Mouse (Mus musculus) activated CD4-positive, CD25-positive, alpha-beta regulatory T cell, adult 4 months (primary cell): ENCODE measurements around the gene Epb41. TPM values are rescaled to one million over a fixed set of nuclear protein-coding genes. Genes with fewer than 3 reads are reported as not detected.

Experiments
- ATAC-seq: one replicate; pipeline ENCODE4 v1.8.0; 2017
- polyA plus RNA-seq, 2 experiments: library from polyadenylated mRNA; unstranded; fragments of 100-300 nt; shearing (Covaris generic); gene quantifications; one replicate each; pipeline ENCODE4 v1.2.1; 2017

Epb41 gene
- polyA plus RNA-seq, 2 experiments from 2014 or later = 26.9 to 27.1 TPM

DNA sequence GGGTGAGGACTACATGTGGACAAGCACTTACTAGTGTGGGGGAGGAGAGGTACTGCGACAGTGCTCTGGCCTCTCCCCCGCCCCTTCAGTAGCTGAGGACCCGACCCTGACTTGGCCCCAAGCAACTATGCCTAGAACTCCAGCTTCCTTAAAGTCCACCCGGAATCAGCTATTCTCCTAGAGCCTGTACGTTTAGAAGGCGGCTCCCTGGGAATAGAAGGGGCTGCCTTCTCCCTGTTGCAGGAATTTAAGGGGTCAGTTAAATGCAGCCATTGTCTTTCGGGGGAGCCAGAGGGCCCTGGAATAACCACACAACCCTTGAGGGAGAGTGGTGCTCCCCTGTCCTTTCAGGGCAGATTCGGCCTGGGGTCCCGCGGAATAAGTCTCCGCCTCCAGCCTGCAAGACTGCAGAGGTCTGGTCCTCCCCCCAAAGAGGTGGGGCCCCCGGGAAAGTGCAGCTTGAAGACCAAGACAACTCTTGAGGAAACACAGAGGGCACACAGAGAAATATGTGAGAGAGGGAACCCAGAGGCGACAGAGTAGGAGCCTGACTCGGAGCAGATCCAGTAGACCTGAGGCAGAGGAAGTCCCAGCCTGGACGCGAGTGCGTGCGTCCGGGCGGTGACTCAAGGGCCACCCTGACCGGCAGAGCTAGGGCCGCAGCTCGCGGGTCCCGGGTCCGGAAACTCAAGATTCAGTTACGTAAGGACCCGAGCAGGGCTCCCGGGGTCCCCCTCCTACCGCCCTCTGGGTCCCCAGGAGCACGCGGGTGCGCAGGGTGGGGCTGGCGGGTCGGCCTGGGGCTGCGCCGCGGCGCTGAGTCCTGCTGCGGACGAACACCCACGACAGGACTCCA is 816 bp downstream of the Epb41 start, which contains the start of gene Gm10300:
Gene Gm10300 (plus strand): TSS at position 621 of the 856 bp plus-strand sequence.
- ATAC-seq = peak; percentile 8

DNA sequence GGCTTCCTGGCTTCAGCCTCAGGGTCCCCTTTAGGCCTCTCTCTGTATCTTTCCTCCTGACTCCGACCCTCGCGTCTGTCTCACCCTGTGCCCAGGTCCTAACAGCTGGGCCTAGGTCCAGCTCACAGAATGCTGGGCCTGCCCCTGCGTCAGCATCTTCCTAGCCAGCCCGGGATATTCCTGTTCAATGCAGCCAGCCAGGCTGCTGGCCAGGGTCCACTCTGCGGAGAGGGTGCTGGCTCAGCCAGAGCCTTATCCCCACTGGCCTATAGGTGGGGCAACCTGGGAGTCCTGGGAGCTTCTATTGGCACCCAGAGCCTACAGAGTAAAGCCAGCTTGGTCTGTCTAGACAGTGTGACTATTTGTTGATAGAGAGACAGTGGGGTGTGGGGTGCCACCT is 2.2 kb downstream of the Epb41 start:
- no peak for ATAC-seq

- ATAC-seq = no peak
These were observed 3.0 kb downstream of the Epb41 start for GRCm38 (mm10) chr4:132072156-132072555.

- ATAC-seq = no peak
These were observed 3.4 kb downstream of the Epb41 start for GRCm38 (mm10) chr4:132071674-132072073.

DNA sequence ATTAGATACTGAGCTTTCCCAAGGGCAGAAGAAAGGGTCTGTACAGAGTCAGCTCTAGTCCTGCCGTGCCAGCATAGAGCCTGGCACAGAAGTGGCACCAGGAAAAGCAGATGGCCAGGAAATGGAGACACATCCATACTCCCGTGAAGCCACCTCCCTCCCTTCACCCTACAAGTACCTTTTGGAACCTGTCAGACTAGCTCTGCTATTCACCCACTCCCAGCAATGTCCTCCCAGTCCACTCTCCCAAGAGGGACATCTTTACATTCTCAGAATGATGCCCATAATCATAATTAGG is 7.2 kb downstream of the Epb41 start:
- ATAC-seq = no peak

GRCm38 (mm10) chr4:132067112-132067937 is 7.8 kb downstream of the Epb41 start:
- ATAC-seq = no peak

- ATAC-seq = no peak
These were observed 8.9 kb downstream of the Epb41 start for GRCm38 (mm10) chr4:132066101-132066773.

- ATAC-seq = no peak
These were observed 9.5 kb downstream of the Epb41 start for GRCm38 (mm10) chr4:132065578-132065977.

GRCm38 (mm10) chr4:132064550-132064949 is 10.6 kb downstream of the Epb41 start:
- ATAC-seq = no peak

GRCm38 (mm10) chr4:132062934-132063884 is 11.9 kb downstream of the Epb41 start:
- no peak for ATAC-seq

DNA sequence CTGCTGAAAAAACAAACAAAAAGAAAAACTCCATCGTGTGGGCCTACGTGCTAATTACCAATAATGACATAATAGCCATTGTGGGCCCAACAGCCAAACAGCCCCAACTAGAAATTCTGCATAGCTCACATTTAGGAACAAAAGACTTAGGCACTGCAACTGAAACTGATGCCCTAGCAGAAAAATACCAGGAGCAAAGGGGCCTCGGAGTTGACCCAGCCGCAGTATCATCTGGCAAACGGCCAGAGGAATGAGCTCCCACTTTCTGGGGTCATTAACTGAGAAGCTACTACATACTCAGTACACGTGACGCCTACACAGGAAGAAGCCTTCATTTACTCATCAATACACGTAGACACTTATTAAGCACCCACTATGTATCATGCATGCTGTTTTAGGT is 12.8 kb downstream of the Epb41 start:
- no peak for ATAC-seq

DNA sequence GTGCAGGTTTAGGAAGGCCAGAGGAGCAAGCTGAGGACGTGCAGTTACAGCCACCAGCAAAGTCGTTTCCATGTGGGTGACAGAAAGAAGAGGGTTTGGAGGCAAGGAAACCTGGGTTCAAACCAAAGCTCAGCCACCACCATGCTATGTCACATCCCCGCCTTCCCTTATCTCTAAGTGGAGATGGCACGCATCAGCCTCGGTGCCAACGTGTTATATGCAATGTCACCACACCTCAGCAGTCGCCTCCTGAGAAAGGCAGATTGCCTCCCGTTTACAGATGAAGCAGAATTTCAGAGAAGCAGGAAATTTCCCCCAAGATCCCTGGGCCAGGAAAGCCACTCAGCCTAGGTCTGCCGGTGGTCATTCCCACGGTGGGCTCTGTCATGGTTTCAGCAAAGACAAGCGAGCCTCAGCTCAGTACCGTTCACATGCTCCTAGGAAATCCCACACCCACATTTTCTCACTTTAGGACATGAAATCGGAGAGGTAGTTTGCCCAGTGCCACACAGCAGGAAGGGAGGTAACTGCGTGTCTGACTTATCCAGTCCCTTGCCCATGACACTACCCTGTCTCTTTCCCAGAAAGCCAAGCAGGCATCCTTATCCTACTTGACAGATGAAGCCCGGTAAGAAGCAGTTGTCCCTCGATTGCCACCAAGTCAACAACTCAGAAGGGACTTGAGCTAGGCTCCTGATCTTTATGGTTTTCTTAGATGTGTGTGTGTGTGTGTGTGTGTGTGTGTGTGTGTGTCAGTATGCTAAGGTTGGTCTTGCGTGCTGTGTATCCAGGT is 14.9 kb downstream of the Epb41 start:
- no peak for ATAC-seq

- ATAC-seq = no peak
These were observed 15.6 kb downstream of the Epb41 start for GRCm38 (mm10) chr4:132059541-132059940.

GRCm38 (mm10) chr4:132057311-132057710 is 17.8 kb downstream of the Epb41 start:
- ATAC-seq = no peak

GRCm38 (mm10) chr4:132051321-132052275 is 23.5 kb downstream of the Epb41 start:
- ATAC-seq = no peak

- no peak for ATAC-seq
These were observed 25.4 kb downstream of the Epb41 start for GRCm38 (mm10) chr4:132049549-132050200.

DNA sequence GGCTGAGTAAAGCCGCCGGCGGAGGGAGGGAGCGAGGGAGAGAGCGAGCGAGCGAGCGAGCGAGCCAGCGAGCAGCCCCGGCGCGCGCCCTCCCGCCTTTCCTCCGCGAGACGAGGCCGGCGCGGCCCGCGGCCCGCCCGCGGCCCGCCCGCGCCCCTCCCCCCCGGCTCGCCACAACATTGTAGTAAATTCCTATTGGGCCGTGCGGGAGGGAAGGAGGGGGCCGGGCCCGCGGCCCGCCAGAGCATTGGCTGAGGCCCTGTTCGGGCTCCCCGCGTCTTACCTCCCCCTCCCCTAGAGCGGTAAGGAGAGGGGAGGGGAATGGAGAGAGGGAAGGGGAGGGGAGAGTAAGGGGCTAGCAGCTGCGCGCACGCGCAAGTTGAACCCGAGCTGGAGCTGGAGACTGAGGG is 26.1 kb downstream of the Epb41 start:
- peak; percentile 77 for ATAC-seq

- peak; percentile 9 for ATAC-seq
These were observed 26.8 kb downstream of the Epb41 start for GRCm38 (mm10) chr4:132048011-132048991.
